Mouse (Mus musculus) liver, embryonic 14.5 days (tissue): ENCODE measurements around the gene Gal3st2.
"Not testable (repeated sequence)": the region's sequence is repeated elsewhere in the genome, so short reads cannot be mapped to it uniquely, and the experiment has no call there.

Experiments
- CTCF ChIP-seq: IDR thresholded peaks from 2 replicates; pipeline ENCODE4 v1.5.1; 2016; ENCODE audit warnings: antibody characterized with exemption, low read depth, control low read depth
- EP300 ChIP-seq: IDR thresholded peaks from 2 replicates; pipeline ENCODE4 v1.6.1; 2016; ENCODE audit warnings: antibody characterized with exemption, low read depth

DNA sequence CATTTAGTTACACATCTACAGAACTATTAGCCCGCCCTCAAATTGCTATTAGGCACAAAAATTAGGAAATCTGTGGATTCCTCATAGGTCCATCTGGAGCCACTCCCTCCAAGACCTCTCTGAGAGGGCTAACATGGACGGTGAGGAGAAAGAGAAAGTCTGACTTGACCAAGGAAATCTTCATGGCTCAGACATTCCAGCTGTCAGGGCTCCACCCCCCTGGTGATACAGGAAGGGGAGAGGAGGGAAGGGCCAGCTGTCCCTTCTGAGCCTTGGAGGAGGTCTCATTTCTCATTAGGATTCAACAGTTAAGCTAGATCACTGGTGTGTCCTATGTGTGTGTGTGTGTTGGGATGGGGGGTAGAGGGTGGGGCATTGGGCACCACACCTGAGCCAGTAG, at the start of gene Gal3st2:
- not testable (repeated sequence) for TF ChIP-seq CTCF, EP300
